Mouse (Mus musculus): ENCODE data around the gene Mad1l1. TPM values are rescaled to one million over a fixed set of nuclear protein-coding genes. Genes with fewer than 3 reads are reported as not detected.

The Mad1l1 gene
- polyA plus RNA-seq, 1 experiment from 2014 or later = 44.8 TPM

GRCm38 (mm10) chr5:140223070-140224053 lies 98.0 kb downstream of the Mad1l1 start:
- peak overlapping the region; percentile 82 for H3K27ac ChIP-seq
- H3K4me2 ChIP-seq (replicated peaks) = no peak overlapping the region
- ATAC-seq (ENCODE audit: low FRiP score) = peak; percentile 71
- H3K9ac ChIP-seq = no peak overlapping the region
- 29% methylated on average over 20 of the region's 20 CpGs for WGBS
- no peaks in the 10 kb centered on the region for H3K9me3 ChIP-seq (replicated peaks)
- peaks cover 38% of the 10 kb centered on the region for H3K4me1 ChIP-seq
- H3K4me3 ChIP-seq = no peak overlapping the region
- H3K36me3 ChIP-seq = no peaks in the 10 kb centered on the region
- no peaks in the 10 kb centered on the region; the same call in 1 of the 2 replicates for H3K27me3 ChIP-seq

GRCm38 (mm10) chr5:140221016-140221650 lies 100.2 kb downstream of the Mad1l1 start:
- no peaks in the 10 kb centered on the region; the same call in 1 of the 2 replicates for H3K27me3 ChIP-seq
- peaks cover 32% of the 10 kb centered on the region for H3K4me1 ChIP-seq
- H3K36me3 ChIP-seq = no peaks in the 10 kb centered on the region
- ATAC-seq (ENCODE audit: low FRiP score) = no peak
- 58% methylated on average over 3 of the region's 3 CpGs for WGBS
- no peak overlapping the region for H3K27ac ChIP-seq
- H3K4me2 ChIP-seq (replicated peaks) = no peak overlapping the region
- H3K9ac ChIP-seq = no peak overlapping the region
- H3K4me3 ChIP-seq = no peak overlapping the region
- no peaks in the 10 kb centered on the region for H3K9me3 ChIP-seq (replicated peaks)

GRCm38 (mm10) chr5:140219252-140219651 lies 102.1 kb downstream of the Mad1l1 start:
- no peak overlapping the region for H3K4me2 ChIP-seq (replicated peaks)
- WGBS = 73% methylated on average over 1 of the region's 1 CpGs
- H3K27me3 ChIP-seq = no peaks in the 10 kb centered on the region; the same call in 1 of the 2 replicates
- H3K9ac ChIP-seq = no peak overlapping the region
- no peaks in the 10 kb centered on the region for H3K36me3 ChIP-seq
- peaks cover 32% of the 10 kb centered on the region for H3K4me1 ChIP-seq
- H3K4me3 ChIP-seq = no peak overlapping the region
- ATAC-seq (ENCODE audit: low FRiP score) = no peak
- H3K27ac ChIP-seq = no peak overlapping the region
- H3K9me3 ChIP-seq (replicated peaks) = no peaks in the 10 kb centered on the region

- WGBS = 44% methylated on average over 2 of the region's 2 CpGs
- peaks cover 22% of the 10 kb centered on the region for H3K4me1 ChIP-seq
- H3K9me3 ChIP-seq (replicated peaks) = no peaks in the 10 kb centered on the region
- H3K9ac ChIP-seq = no peak overlapping the region
- no peak overlapping the region for H3K27ac ChIP-seq
- no peak overlapping the region for H3K4me2 ChIP-seq (replicated peaks)
- no peak for ATAC-seq (ENCODE audit: low FRiP score)
- no peaks in the 10 kb centered on the region for H3K36me3 ChIP-seq
- no peak overlapping the region for H3K4me3 ChIP-seq
- H3K27me3 ChIP-seq = no peaks in the 10 kb centered on the region; the same call in 1 of the 2 replicates
Observed at GRCm38 (mm10) chr5:140217900-140218299, 103.5 kb downstream of the Mad1l1 start.

- Histone ChIP-seq H3K36me3 (no peaks in the 10 kb centered on the region), H3K9ac (no peak overlapping the region), H3K4me3 (no peak overlapping the region), H3K4me2 (replicated peaks) (no peak overlapping the region), H3K27me3 (no peaks in the 10 kb centered on the region; the same call in 1 of the 2 replicates), H3K4me1 (peaks cover 18% of the 10 kb centered on the region), H3K9me3 (replicated peaks) (no peaks in the 10 kb centered on the region), H3K27ac (no peak overlapping the region)
- no peak for ATAC-seq (ENCODE audit: low FRiP score)
- 68% methylated on average over 3 of the region's 3 CpGs for WGBS
Observed at GRCm38 (mm10) chr5:140217083-140217482, 104.3 kb downstream of the Mad1l1 start.

- H3K9me3 ChIP-seq (replicated peaks) = no peaks in the 10 kb centered on the region
- H3K27ac ChIP-seq = no peak overlapping the region
- H3K4me3 ChIP-seq = no peak overlapping the region
- ATAC-seq (ENCODE audit: low FRiP score) = no peak
- no peaks in the 10 kb centered on the region for H3K36me3 ChIP-seq
- H3K4me2 ChIP-seq (replicated peaks) = no peak overlapping the region
- H3K9ac ChIP-seq = no peak overlapping the region
- WGBS = 80% methylated on average over 4 of the region's 4 CpGs
- no peaks in the 10 kb centered on the region; the same call in 1 of the 2 replicates for H3K27me3 ChIP-seq
- peaks cover 8% of the 10 kb centered on the region for H3K4me1 ChIP-seq
Observed at GRCm38 (mm10) chr5:140215471-140216087, 105.8 kb downstream of the Mad1l1 start.

- Histone ChIP-seq H3K9ac (no peak overlapping the region), H3K4me1 (peaks cover 10% of the 10 kb centered on the region; the same call in 1 of the 2 replicates), H3K4me3 (no peak overlapping the region), H3K4me2 (replicated peaks) (no peak overlapping the region), H3K27me3 (no peaks in the 10 kb centered on the region), H3K9me3 (replicated peaks) (no peaks in the 10 kb centered on the region), H3K27ac (no peak overlapping the region), H3K36me3 (no peaks in the 10 kb centered on the region)
- WGBS = 83% methylated on average over 4 of the region's 4 CpGs
- ATAC-seq (ENCODE audit: low FRiP score) = no peak
Observed at GRCm38 (mm10) chr5:140213001-140213400, 108.4 kb downstream of the Mad1l1 start.

GRCm38 (mm10) chr5:140210417-140211184 lies 110.8 kb downstream of the Mad1l1 start:
- Histone ChIP-seq H3K9me3 (replicated peaks) (no peaks in the 10 kb centered on the region), H3K36me3 (no peaks in the 10 kb centered on the region), H3K27me3 (no peaks in the 10 kb centered on the region), H3K27ac (no peak overlapping the region), H3K4me2 (replicated peaks) (no peak overlapping the region), H3K4me3 (no peak overlapping the region), H3K4me1 (peaks cover 10% of the 10 kb centered on the region; the same call in 1 of the 2 replicates), H3K9ac (no peak overlapping the region)
- WGBS = 72% methylated on average over 6 of the region's 6 CpGs
- no peak for ATAC-seq (ENCODE audit: low FRiP score)

GRCm38 (mm10) chr5:140208743-140209409 lies 112.5 kb downstream of the Mad1l1 start:
- Histone ChIP-seq H3K27me3 (no peaks in the 10 kb centered on the region), H3K4me2 (replicated peaks) (no peak overlapping the region), H3K9ac (no peak overlapping the region), H3K36me3 (no peaks in the 10 kb centered on the region), H3K9me3 (replicated peaks) (no peaks in the 10 kb centered on the region), H3K27ac (no peak overlapping the region), H3K4me1 (peaks cover 10% of the 10 kb centered on the region; the same call in 1 of the 2 replicates), H3K4me3 (no peak overlapping the region)
- peak; percentile 35; the same call in 1 of the 2 replicates for ATAC-seq (ENCODE audit: low FRiP score)
- WGBS = 48% methylated on average over 19 of the region's 19 CpGs

- H3K9me3 ChIP-seq (replicated peaks) = no peaks in the 10 kb centered on the region
- ATAC-seq (ENCODE audit: low FRiP score) = no peak
- no peaks in the 10 kb centered on the region for H3K27me3 ChIP-seq
- 88% methylated on average over 19 of the region's 19 CpGs for WGBS
- H3K9ac ChIP-seq = no peak overlapping the region
- no peak overlapping the region for H3K27ac ChIP-seq
- no peak overlapping the region for H3K4me3 ChIP-seq
- no peak overlapping the region for H3K4me2 ChIP-seq (replicated peaks)
- no peaks in the 10 kb centered on the region for H3K36me3 ChIP-seq
- peaks cover 10% of the 10 kb centered on the region; the same call in 1 of the 2 replicates for H3K4me1 ChIP-seq
Observed at GRCm38 (mm10) chr5:140206726-140207703, 114.3 kb downstream of the Mad1l1 start.

Data from hindbrain, embryonic 12.5 days (tissue).